Mouse (Mus musculus) adrenal gland, adult 2 months (tissue): ENCODE results near the gene Tenm2. TPM values are rescaled to one million over a fixed set of nuclear protein-coding genes. Genes with fewer than 3 reads are reported as not detected.

ENCODE experiments used
- DNase-seq: peaks from one replicate; pipeline ENCODE4 v3.0.0; 2021
- polyA plus RNA-seq: library from polyadenylated mRNA; depleted of rRNA; stranded (reverse); fragments of >200 nt; gene quantifications from 2 replicates; pipeline ENCODE4 v1.2.3, GENCODE M21; 2012
- total RNA-seq, 2 experiments: library from RNA; stranded (reverse); gene quantifications; 2 replicates each; pipeline ENCODE4 v1.2.3; 2021

Tenm2 gene
- total and polyA plus RNA-seq, 3 experiments, result 0.08 to 0.86 (median 0.23) TPM

DNA sequence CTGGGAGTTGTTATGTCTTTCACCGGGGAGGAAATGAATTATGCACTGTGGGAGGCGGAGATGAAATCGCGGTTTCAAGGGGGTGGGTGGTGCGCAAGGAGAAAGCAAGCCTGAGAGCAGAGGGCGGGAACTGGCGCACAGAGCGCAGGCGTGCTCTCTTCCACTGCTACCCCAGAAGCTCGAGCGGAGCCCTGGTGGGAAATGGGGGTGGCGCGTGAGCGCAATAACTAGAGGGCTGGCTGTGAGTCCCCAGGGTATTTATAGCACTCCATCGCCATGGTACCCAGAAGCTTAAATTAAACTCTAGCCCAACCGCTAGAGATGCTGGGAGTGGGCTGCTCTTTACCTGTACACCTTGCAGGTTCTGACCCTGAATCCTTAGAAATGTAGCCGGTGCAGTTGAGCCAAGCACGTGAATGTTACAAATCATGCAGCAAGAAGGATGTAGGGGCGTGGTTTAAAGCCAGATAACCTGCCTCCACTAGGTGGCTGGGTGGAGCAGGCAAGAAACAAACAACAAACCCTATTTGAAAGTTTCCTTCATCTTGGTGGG lies 1249.8 kb downstream of the Tenm2 start:
- peak; percentile 69 for DNase-seq

- DNase-seq, result peak; percentile 63
These were observed 1253.0 kb downstream of the Tenm2 start for GRCm38 (mm10) chr11:35982734-35983133.

- peak; percentile 86 for DNase-seq
These were observed 1255.3 kb downstream of the Tenm2 start, which contains the start of gene Wwc1 for GRCm38 (mm10) chr11:35980411-35980917. TSS of gene Wwc1 (minus strand) at chr11:35980527.

GRCm38 (mm10) chr11:35979733-35980410 lies 1255.9 kb downstream of the Tenm2 start:
- DNase-seq, result peak; percentile 62

GRCm38 (mm10) chr11:35979266-35979732 lies 1256.5 kb downstream of the Tenm2 start:
- DNase-seq, result no peak

- DNase-seq, result no peak
These were observed 1258.0 kb downstream of the Tenm2 start for GRCm38 (mm10) chr11:35977796-35978195.

GRCm38 (mm10) chr11:35977096-35977495 lies 1258.7 kb downstream of the Tenm2 start:
- DNase-seq, result no peak

GRCm38 (mm10) chr11:35976482-35976881 lies 1259.3 kb downstream of the Tenm2 start:
- no peak for DNase-seq

DNA sequence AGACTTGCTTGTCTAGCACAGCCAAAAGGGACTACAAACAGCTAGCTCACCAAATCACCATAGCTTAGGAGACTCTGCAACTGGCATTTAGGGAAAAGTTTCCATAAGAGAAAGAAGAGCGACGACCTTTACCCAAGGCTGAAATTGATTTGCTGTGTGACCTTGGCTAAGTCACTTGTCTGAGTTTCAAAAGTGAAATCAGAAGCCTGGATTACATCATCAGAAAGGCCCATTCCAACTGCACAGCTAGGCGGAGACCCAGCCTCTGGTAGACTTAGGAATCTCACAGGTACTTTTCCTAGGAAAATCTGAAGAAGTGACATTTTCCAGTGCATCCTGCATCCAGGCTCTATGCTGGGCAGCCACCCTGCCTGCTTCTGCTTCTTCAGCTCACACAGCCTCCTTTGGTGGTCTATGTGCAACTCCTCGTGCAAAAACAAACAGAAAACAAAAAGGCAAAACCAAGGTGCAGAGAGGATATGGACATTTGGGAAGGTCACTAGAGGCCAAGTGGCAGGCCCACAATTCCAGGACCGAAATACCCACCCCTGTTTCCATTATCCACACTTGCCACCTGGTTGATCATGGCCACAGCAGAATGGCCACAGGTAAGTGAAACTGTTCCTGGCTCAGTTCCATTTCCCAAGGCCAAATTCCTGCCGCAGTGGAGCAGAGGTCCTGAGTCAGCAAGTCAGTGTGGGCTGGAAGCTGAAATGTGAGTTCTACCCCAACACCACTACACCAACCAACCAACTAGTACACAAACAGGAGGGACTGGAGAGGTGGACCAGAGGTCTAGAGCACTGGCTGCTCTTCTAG lies 1260.9 kb downstream of the Tenm2 start:
- DNase-seq, result peak; percentile 80

DNA sequence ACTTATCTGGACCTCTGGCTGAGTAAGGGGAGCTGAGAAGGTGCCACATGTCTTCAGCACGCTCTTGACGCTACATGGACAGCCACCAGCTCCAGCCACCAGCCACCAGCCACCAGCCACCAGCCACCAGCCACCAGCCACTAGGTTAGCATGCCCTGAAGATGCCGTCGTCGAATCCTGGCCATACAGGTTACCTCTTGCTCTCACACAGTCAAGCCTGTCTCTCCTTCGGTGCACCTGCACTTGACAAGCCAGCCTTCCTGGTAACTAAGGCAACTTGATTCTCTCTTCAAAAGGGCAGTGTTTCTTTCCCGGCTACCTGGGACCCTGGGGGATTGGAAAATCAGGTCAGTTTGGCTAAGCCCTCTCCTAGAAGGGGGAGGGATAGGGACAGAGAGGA lies 1262.6 kb downstream of the Tenm2 start:
- DNase-seq, result no peak

DNA sequence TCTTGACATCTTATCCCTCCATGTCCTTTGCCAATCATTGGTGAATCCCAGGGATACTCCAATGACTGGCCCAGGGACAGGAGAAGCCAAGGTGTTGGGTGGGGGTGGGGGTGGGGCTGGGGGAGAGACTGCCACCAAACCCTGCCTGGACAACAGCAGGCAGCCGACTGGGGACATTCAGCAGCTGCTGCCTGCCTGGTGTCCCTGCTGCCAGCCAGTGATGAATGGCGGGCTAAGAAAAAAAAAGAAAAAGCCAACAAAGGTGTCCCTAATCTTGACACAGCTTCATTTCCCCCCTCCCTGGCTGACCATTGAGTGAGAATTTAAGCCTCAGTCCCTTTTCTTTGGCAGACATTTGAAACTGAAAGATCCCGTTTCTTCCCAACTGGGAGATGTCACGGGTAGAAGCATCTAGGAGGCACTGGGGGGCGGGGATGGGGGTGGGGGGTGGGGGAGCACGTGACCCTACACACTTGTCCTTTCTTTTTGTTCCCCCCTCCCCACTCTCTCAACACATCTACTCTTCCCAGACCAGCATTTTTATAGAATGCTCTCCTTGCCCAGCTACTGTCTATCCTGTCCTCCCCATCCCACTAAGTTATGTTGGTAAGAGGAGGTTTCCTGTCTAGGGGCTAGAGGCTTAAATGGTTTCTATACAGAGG lies 1263.4 kb downstream of the Tenm2 start:
- no peak for DNase-seq

DNA sequence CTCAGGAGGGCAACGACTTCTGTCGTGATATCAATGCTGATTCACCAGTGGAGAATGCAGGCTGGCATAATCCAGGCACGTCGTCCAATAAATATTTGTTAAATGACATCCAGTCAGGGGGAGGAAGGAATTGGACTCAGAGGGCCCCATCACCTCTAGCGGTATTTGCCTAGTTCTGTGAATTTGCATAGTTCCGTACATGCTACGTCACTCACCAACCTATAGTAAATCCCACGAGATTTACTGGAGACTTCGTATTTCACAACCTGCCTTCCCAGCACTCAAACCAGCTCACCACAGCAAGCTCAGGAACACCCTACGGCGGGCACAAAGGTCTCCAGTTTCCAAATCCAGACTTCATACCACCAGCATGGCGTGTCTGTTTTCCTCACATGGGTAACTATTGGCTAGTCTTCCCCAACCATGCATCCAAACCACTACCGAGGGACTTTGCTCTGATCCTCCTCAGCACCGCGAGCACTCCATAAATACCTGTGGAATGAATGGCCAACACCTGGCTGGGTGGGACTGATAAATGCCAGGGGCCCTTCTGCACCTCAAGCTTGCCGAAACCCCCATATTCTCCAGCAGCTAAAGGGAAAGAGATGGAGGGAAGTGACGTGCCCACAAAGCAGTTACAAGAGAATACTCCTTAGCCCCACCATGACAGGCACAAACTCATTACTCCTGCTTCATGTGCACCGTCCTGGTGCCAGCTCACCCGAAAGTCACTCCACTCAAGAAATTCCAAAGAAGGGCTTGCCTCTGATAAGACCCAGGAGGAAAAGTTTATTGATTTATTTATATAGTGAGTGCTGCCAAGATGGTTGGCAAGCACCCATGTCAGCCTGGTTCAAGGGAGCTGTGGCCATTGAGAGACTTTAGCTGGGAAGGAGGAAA lies 1264.7 kb downstream of the Tenm2 start:
- DNase-seq, result peak; percentile 78

GRCm38 (mm10) chr11:35968291-35968690 lies 1267.5 kb downstream of the Tenm2 start:
- peak; percentile 81 for DNase-seq

- DNase-seq, result no peak
These were observed 1271.7 kb downstream of the Tenm2 start for GRCm38 (mm10) chr11:35963981-35964549.

- no peak for DNase-seq
These were observed 1272.2 kb downstream of the Tenm2 start for GRCm38 (mm10) chr11:35963554-35963953.

DNA sequence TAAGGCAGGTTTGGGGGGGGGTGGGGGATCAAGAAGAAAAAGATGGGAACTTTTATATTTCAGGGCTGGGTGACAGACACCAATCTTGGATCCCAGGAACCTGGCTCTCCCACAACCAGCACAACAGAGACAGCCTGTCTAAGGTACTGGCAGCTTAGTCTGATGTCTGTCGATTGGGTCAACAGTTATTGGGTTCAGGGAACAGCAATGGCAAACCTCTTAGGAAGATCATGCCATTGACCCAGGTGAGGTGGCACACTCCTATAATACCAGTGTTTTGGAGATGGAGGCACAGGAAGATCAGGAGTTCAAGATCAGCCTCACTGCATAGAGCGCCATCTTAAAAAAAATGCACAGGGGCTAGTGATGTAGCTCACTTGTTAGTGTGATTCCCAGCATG lies 1273.3 kb downstream of the Tenm2 start:
- no peak for DNase-seq

DNA sequence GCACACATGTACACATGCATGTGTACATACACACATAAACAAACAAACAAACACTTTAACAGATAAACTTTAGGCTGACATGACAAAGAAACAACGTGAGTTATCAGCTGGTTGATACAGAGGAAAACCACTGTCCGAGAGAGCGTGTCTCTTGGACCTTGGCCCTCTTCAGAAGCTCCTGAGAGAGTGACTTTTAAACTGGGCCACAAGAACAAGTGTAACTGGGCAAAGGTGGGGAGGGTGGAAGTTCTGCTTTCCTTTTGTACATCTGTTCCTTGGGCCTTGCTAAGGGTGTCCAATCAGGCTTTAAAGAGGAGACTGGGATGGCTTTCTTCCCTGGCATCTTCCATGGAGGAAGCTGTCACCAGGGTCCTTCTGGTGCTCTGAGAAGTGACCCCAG lies 1276.5 kb downstream of the Tenm2 start:
- DNase-seq, result no peak
